Mouse (Mus musculus) left cerebral cortex, postnatal 36 days (tissue): ENCODE measurements around the gene Cfd. TPM values are rescaled to one million over a fixed set of nuclear protein-coding genes. Genes with fewer than 3 reads are reported as not detected.
A peak's percentile ranks its signal among the peaks of the same experiment; 100 is the strongest.

Experiments used
- DNase-seq, 2 experiments: peaks; one replicate each; pipeline ENCODE4 v3.0.0; 2021 to 2022; ENCODE audit warnings: low spot score in 2 of 2, mixed read lengths in 1 of 2
- intact Hi-C: fragments of 180-260 bp; cut with DNase I; formaldehyde crosslinking; loops from one replicate; pipeline ENCODE4 v1.15.1; 2025
- total RNA-seq, 2 experiments: library from RNA; stranded (reverse); gene quantifications; 2 replicates each; pipeline ENCODE4 v1.2.3; 2021

The Cfd gene
- total RNA-seq, 2 experiments from 2014 or later: not detected

GRCm38 (mm10) chr10:79928030-79928694 lies 37.5 kb downstream of the Cfd start:
- intact Hi-C loops: no loop called here
- no peak for DNase-seq

GRCm38 (mm10) chr10:79928907-79929701 lies 38.5 kb downstream of the Cfd start:
- DNase-seq: no peak
- intact Hi-C loops: no loop called here

- DNase-seq: no peak
- intact Hi-C loops: no loop called here
Observed at GRCm38 (mm10) chr10:79929967-79930825, 39.5 kb downstream of the Cfd start.

- no peak for DNase-seq
- intact Hi-C loops: no loop called here
Observed at GRCm38 (mm10) chr10:79930826-79931186, 40.2 kb downstream of the Cfd start.

- no peak for DNase-seq
- intact Hi-C loops: no loop called here
Observed at GRCm38 (mm10) chr10:79931797-79932196, 41.1 kb downstream of the Cfd start.

GRCm38 (mm10) chr10:79932736-79933135 lies 42.1 kb downstream of the Cfd start:
- no peak for DNase-seq
- intact Hi-C loops: no loop called here

GRCm38 (mm10) chr10:79933145-79933679 lies 42.6 kb downstream of the Cfd start:
- DNase-seq: no peak
- intact Hi-C loops: no loop called here

GRCm38 (mm10) chr10:79933861-79934260 lies 43.2 kb downstream of the Cfd start:
- DNase-seq: no peak
- intact Hi-C loops: no loop called here

- intact Hi-C loops: no loop called here
Observed at GRCm38 (mm10) chr10:79934272-79934721, 43.6 kb downstream of the Cfd start.

GRCm38 (mm10) chr10:79934794-79935569 lies 44.3 kb downstream of the Cfd start:
- DNase-seq: no peak
- intact Hi-C loops: no loop called here

More at GRCm38 (mm10) chr10:79934272-79934721, 43.6 kb downstream of the Cfd start:
- DNase-seq: peak; percentile 60 to 65

GRCm38 (mm10) chr10:79936284-79936910 lies 45.7 kb downstream of the Cfd start:
- DNase-seq: no peak
- intact Hi-C loops: no loop called here

- no peak for DNase-seq
- intact Hi-C loops: no loop called here
Observed at GRCm38 (mm10) chr10:79936911-79937441, 46.3 kb downstream of the Cfd start.

GRCm38 (mm10) chr10:79937775-79938526 lies 47.3 kb downstream of the Cfd start:
- intact Hi-C loops: no loop called here
- DNase-seq: no peak

- intact Hi-C loops: no loop called here
- no peak for DNase-seq
Observed at GRCm38 (mm10) chr10:79940749-79941148, 50.1 kb downstream of the Cfd start.
